Mouse (Mus musculus) forebrain, embryonic 11.5 days (tissue): ENCODE measurements around the gene Cyyr1. TPM values are rescaled to one million over a fixed set of nuclear protein-coding genes. Genes with fewer than 3 reads are reported as not detected.

Source experiments
- ATAC-seq: fragments of 200-750 bp; cut with Nextera tagmentation; replicated peaks from 2 replicates; pipeline ENCODE4 v1.8.0; 2017; ENCODE audit warnings: moderate TSS enrichment; ENCODE audit not compliant: low FRiP score
- DNase-seq: peaks from one replicate; pipeline ENCODE4 v3.0.0-alpha.2; 2017; ENCODE audit warnings: low spot score
- H3K27ac ChIP-seq: fragments of 300-500 bp; sonication (generic); 2 replicates; pipeline ENCODE4 v1.5.1; 2014; ENCODE audit warnings: low read depth, low read length
- H3K27me3 ChIP-seq: fragments of 300-500 bp; sonication (generic); 2 replicates; pipeline ENCODE4 v1.6.1; 2014; ENCODE audit warnings: mild to moderate bottlenecking, low read length, mixed read lengths; ENCODE audit not compliant: control insufficient read depth, insufficient read depth
- H3K36me3 ChIP-seq: fragments of 300-500 bp; sonication (generic); 2 replicates; pipeline ENCODE4 v1.6.1; 2014; ENCODE audit warnings: mild to moderate bottlenecking, low read length, moderate library complexity, mixed read lengths; ENCODE audit not compliant: control insufficient read depth, insufficient read depth
- H3K4me1 ChIP-seq: fragments of 300-500 bp; sonication (generic); replicated peaks from 2 replicates; pipeline ENCODE4 v1.6.1; 2014; ENCODE audit warnings: low read length, mixed read lengths; ENCODE audit not compliant: control insufficient read depth, insufficient read depth
- H3K4me2 ChIP-seq: fragments of 300-500 bp; sonication (generic); 2 replicates; pipeline ENCODE4 v1.6.1; 2014; ENCODE audit warnings: low read depth, mild to moderate bottlenecking, low read length, moderate library complexity, mixed read lengths; ENCODE audit not compliant: severe bottlenecking
- H3K4me3 ChIP-seq: fragments of 300-500 bp; sonication (generic); 2 replicates; pipeline ENCODE4 v1.5.1; 2014; ENCODE audit warnings: low read depth, low read length
- H3K9ac ChIP-seq: fragments of 300-500 bp; sonication (generic); 2 replicates; pipeline ENCODE4 v1.6.1; 2014; ENCODE audit warnings: low read length
- H3K9me3 ChIP-seq: fragments of 300-500 bp; sonication (generic); 2 replicates; pipeline ENCODE4 v1.6.1; 2016; ENCODE audit warnings: low read length, mixed read lengths; ENCODE audit not compliant: control insufficient read depth
- WGBS: fragments of 180-500 bp; shearing (Covaris S2); extraction: QIAGEN DNeasy Blood & Tissue Kit; methylation state at CpG from one replicate; pipeline ENCODE4 v1.1.7; 2014; 5-methylcytosine and 5-hydroxymethylcytosine counted together
- polyA plus RNA-seq: library from polyadenylated mRNA; unstranded; fragments of >200 nt; fragmentation: Nextera tagmentation; extraction: Ambion mirVana; gene quantifications from 2 replicates; pipeline ENCODE4 v1.2.1, GENCODE M21; 2014

Cyyr1 gene
- polyA plus RNA-seq, 1 experiment from 2014 or later = 4.3 TPM

DNA sequence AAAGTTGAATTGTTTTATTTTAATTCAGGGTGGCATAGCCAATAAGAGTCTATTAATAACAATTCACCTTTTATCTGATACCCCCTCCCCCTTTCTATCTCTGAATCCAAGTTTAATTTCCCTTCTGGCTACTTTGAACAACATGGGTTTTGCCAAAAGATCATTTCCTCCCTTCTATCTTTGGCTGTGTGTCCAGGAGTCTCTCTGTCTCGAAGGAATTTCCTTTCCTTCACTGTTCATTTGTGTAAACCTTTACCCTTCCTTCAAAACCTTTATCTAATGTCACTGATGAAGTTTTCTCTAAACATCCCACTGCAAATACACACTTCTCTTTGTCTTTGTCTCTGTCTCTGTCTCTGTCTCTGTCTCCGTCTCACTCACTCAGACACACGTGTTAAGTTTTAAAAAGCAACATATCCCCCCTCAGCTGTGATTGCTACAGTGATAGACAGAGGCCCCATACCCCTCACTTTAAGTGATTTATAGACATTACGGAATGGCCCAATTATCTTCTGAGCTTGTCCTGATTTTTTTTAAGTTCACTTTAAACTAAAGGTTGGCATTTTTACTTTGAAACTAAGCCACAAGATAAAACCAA is 11.4 kb downstream of the Cyyr1 start:
- DNase-seq (no peak), ATAC-seq (no peak)
- Histone ChIP-seq H3K27ac (no peak overlapping the region), H3K4me3 (no peak overlapping the region), H3K27me3 (no peaks in the 10 kb centered on the region), H3K9ac (no peak overlapping the region), H3K4me2 (no peak overlapping the region), H3K36me3 (no peaks in the 10 kb centered on the region), H3K9me3 (no peaks in the 10 kb centered on the region), H3K4me1 (no peaks in the 10 kb centered on the region)
- WGBS = 85% methylated on average over 4 of the region's 4 CpGs

DNA sequence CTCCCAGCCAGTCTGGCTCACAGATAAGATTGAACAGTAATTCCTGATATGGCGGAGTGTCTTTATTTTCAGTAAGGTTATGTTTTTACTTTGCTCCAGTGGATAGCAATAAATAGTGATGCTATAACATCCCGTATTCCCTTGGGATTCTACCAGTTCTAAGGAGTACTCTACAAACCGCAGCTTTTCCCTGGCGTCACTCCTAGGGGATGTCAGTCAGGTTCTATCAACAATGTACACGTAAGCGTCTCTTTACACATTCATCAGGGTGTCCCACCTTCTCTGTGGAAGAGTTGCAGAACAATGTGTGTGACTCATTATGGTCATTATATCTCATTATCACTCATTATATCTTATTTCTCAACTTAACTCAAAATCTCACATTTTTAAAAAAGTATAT is 12.2 kb downstream of the Cyyr1 start:
- Histone ChIP-seq H3K9me3 (no peaks in the 10 kb centered on the region), H3K36me3 (no peaks in the 10 kb centered on the region), H3K27ac (no peak overlapping the region), H3K9ac (no peak overlapping the region), H3K4me1 (no peaks in the 10 kb centered on the region), H3K4me2 (no peak overlapping the region), H3K4me3 (no peak overlapping the region), H3K27me3 (no peaks in the 10 kb centered on the region)
- 89% methylated on average over 6 of the region's 6 CpGs for WGBS
- DNase-seq (no peak), ATAC-seq (no peak)

DNA sequence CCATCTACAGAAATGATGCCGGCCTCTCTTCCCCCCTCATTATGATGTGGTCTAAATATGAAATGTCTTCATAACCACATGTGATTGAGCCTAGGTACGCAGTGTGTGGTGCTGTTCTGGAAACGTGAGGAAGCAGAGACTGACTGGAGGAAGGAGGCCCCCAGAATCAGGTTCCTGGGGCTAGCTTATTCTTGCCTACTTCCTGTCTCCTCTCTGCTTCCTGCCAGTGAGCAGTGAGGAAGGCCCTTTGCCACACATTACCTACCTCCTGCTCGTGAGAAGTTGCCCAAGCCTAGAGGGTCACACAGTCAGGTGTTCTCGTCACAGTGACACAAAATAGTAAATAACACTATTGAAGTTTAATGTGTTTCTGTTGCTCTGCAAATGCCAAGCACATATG is 14.8 kb downstream of the Cyyr1 start:
- Histone ChIP-seq H3K36me3 (no peaks in the 10 kb centered on the region), H3K9me3 (no peaks in the 10 kb centered on the region), H3K4me2 (no peak overlapping the region), H3K27ac (no peak overlapping the region), H3K27me3 (no peaks in the 10 kb centered on the region), H3K4me1 (no peaks in the 10 kb centered on the region), H3K4me3 (no peak overlapping the region), H3K9ac (no peak overlapping the region)
- DNase-seq (no peak), ATAC-seq (no peak)
- WGBS = 77% methylated on average over 5 of the region's 5 CpGs

DNA sequence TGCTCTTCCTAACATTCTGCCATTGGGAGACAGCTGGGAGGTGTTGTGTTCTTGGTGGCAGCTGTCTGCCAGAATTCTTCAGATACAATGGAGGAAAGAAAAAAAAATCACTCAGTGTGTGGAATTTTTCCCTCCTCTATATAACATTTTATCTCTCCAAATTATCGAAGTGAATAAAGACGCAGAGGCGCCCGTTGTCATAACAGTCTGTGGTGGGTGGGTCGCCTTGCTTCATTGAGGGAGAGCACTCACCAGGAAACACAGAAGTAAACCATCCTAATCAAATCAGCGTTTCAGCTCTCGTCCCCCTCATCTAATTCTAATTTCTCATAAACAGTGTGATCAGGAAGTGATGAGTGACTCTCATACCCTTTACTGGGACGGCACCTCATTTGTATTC is 17.1 kb downstream of the Cyyr1 start:
- Histone ChIP-seq H3K36me3 (no peaks in the 10 kb centered on the region), H3K9ac (no peak overlapping the region), H3K4me3 (no peak overlapping the region), H3K27ac (no peak overlapping the region), H3K9me3 (no peaks in the 10 kb centered on the region), H3K27me3 (no peaks in the 10 kb centered on the region), H3K4me2 (no peak overlapping the region), H3K4me1 (no peaks in the 10 kb centered on the region)
- DNase-seq = no peak
- WGBS = 90% methylated on average over 8 of the region's 8 CpGs
- no peak for ATAC-seq

DNA sequence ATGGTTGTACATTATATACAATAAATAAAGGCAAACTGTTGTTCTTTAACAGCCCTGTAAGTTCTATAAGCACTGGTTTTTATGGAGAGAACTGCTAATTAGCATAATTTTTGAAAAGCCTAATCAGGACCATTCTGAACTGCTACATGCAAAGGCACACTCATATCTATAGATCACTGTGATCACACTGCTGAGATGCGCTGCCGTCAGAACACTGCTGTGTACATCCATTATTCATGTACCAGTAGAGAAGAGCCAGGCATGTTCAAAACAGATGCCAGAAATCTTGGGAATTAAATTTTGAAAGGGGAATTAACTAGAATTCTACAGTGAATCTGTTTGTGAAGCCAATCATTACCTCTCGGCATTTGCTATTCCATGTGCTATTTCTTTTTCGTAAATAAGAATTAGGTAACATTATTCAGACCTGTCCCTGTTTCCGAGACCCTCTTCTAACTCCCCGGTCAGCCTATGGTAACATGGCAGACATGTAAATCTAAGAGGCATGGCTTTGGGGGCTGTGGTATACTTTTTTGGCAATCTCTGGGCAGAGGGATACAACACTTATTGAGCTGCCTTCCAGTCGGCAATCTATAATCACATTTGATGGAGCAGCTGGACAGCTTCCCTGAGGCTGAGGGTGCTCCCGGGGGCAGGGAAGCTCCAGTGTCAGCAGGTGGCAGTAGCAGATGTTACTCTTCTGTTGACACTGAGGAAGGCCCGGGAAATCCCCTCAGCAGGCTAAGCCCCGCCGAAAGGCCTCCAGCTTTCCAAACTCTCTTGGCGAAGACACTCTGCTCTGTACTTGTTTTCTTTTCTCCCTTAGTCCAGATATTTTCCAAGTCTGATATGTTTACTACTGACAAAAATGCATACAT is 25.2 kb downstream of the Cyyr1 start:
- H3K9ac ChIP-seq = no peak overlapping the region
- H3K4me3 ChIP-seq = no peak overlapping the region
- H3K9me3 ChIP-seq = no peaks in the 10 kb centered on the region
- no peak overlapping the region for H3K27ac ChIP-seq
- no peak overlapping the region for H3K4me2 ChIP-seq
- no peaks in the 10 kb centered on the region for H3K4me1 ChIP-seq
- no peaks in the 10 kb centered on the region for H3K27me3 ChIP-seq
- ATAC-seq (no peak), DNase-seq (no peak)
- WGBS = 64% methylated on average over 12 of the region's 12 CpGs
- H3K36me3 ChIP-seq = no peaks in the 10 kb centered on the region

DNA sequence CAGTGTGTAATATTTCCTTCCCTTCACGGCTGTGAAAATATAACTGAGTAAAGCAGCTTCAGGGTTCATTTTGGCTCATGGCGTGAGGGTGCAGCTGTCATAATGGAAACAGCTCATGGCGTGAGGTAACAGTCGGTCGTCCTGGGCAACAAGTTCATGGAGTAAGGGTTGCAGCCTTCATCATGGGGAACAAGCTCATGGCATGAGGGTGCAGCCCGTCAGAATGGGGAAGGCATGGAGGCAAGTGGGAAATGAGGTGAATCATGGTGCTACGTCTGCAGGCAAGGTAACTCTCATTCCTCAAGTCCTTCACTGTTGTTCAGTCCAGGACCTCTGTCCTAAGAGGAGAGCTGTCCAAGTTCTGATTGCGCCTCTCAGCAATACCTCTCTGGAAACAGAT is 28.6 kb downstream of the Cyyr1 start:
- H3K4me3 ChIP-seq = no peak overlapping the region
- no peaks in the 10 kb centered on the region for H3K4me1 ChIP-seq
- H3K9me3 ChIP-seq = no peaks in the 10 kb centered on the region
- no peak overlapping the region for H3K27ac ChIP-seq
- no peak overlapping the region for H3K4me2 ChIP-seq
- no peak overlapping the region for H3K9ac ChIP-seq
- WGBS = 88% methylated on average over 8 of the region's 8 CpGs
- no peaks in the 10 kb centered on the region for H3K36me3 ChIP-seq
- ATAC-seq = no peak
- DNase-seq = no peak
- H3K27me3 ChIP-seq = no peaks in the 10 kb centered on the region

DNA sequence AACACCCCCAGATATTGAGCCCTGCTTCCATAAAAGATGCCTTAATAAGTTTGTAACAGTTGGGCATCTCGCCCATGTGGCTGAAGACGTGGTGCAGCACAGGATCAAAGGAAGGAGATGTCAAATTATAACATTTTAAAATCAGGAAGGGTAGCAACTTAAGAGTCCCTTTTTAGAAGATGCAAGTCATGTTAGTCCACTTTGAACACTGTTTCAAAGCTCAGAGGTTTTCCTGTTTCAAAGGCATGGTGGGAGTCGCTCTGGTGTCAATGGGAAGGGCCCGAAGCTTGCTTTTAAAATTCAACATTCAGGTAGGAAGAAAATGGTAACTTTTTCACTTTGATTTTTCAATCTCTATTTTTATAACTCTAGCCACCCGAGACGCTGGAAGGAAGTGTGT is 45.9 kb downstream of the Cyyr1 start:
- no peak for ATAC-seq
- Histone ChIP-seq H3K27me3 (no peaks in the 10 kb centered on the region), H3K4me1 (no peaks in the 10 kb centered on the region), H3K9ac (no peak overlapping the region), H3K4me2 (no peak overlapping the region), H3K27ac (no peak overlapping the region), H3K4me3 (no peak overlapping the region), H3K36me3 (no peaks in the 10 kb centered on the region), H3K9me3 (no peaks in the 10 kb centered on the region)
- WGBS = 92% methylated on average over 6 of the region's 6 CpGs
- DNase-seq = no peak

DNA sequence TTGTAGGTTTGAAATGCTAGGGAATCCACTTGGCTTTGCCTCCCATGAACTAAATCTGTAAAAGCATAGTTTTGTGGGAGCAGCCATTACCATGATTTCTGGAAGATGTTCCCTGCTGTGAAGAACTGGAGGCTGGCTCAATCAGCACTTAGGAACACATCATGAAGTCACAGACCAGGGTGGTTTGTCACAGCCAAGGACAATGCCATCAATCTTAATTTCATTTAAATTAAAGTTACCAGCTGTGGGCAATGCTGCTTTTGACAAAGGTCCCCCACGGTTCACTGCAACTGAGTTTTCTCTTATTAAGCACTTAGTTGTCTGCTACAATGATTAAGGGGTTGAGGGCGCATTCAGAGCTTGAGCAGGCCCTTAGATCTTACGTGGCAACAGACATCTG is 48.1 kb downstream of the Cyyr1 start:
- no peak for ATAC-seq
- no peak overlapping the region for H3K4me3 ChIP-seq
- H3K36me3 ChIP-seq = no peaks in the 10 kb centered on the region
- WGBS = 47% methylated on average over 3 of the region's 3 CpGs
- no peaks in the 10 kb centered on the region for H3K9me3 ChIP-seq
- H3K9ac ChIP-seq = no peak overlapping the region
- no peak for DNase-seq
- H3K27ac ChIP-seq = no peak overlapping the region
- H3K4me1 ChIP-seq = no peaks in the 10 kb centered on the region
- no peaks in the 10 kb centered on the region for H3K27me3 ChIP-seq
- H3K4me2 ChIP-seq = no peak overlapping the region

DNA sequence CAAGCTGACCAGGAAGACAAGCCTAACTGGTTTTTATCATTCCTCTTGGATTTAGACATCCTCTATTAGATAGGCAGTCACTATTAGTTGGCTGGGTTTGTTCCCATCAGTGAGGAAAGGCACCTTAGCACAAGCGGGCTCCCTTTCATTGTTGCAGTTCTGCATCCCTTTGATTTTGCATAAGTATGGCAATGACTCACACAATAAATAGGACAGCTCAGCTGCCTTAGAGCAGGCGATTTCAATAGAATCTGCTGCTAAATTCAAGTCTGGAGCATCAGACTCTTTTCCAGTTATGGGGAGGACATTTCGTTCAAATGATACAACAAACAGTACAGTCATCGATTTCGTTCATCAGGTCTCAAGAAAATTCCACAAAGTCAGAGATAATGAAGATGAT is 49.8 kb downstream of the Cyyr1 start:
- WGBS = 85% methylated on average over 5 of the region's 5 CpGs
- H3K4me2 ChIP-seq = no peak overlapping the region
- no peak for DNase-seq
- no peaks in the 10 kb centered on the region for H3K27me3 ChIP-seq
- ATAC-seq = no peak
- no peaks in the 10 kb centered on the region for H3K36me3 ChIP-seq
- no peaks in the 10 kb centered on the region for H3K4me1 ChIP-seq
- H3K4me3 ChIP-seq = no peak overlapping the region
- H3K9ac ChIP-seq = no peak overlapping the region
- no peaks in the 10 kb centered on the region for H3K9me3 ChIP-seq
- no peak overlapping the region for H3K27ac ChIP-seq
